Mouse (Mus musculus) forebrain, postnatal 0 days (tissue): ENCODE data around the gene Agbl4. TPM values are rescaled to one million over a fixed set of nuclear protein-coding genes. Genes with fewer than 3 reads are reported as not detected.
A peak's percentile ranks its signal among the peaks of the same experiment; 100 is the strongest.
"Not testable (repeated sequence)": the region's sequence is repeated elsewhere in the genome, so short reads cannot be mapped to it uniquely, and the experiment has no call there.

Source experiments
- ATAC-seq: fragments of 200-750 bp; cut with Nextera tagmentation; 2 replicates; pipeline ENCODE4 v1.8.0; 2017; ENCODE audit warnings: mild to moderate bottlenecking, moderate library complexity
- DNase-seq: peaks from one replicate; pipeline ENCODE4 v3.0.0-alpha.2; 2015
- H3K27ac ChIP-seq: fragments of 300-500 bp; sonication (generic); 2 replicates; pipeline ENCODE4 v1.5.1; 2014; ENCODE audit warnings: low read depth, mild to moderate bottlenecking, antibody characterized with exemption, low read length, moderate library complexity, mixed read lengths
- H3K27me3 ChIP-seq: fragments of 300-500 bp; sonication (generic); 2 replicates; pipeline ENCODE4 v1.6.1; 2014; ENCODE audit warnings: mild to moderate bottlenecking, low read length, mixed read lengths; ENCODE audit not compliant: insufficient read depth
- H3K36me3 ChIP-seq: fragments of 300-500 bp; sonication (generic); 2 replicates; pipeline ENCODE4 v1.6.1; 2014; ENCODE audit warnings: mild to moderate bottlenecking, moderate library complexity; ENCODE audit not compliant: insufficient read depth
- H3K4me1 ChIP-seq: fragments of 300-500 bp; sonication (generic); 2 replicates; pipeline ENCODE4 v1.6.1; 2014; ENCODE audit warnings: antibody characterized with exemption; ENCODE audit not compliant: insufficient read depth
- H3K4me2 ChIP-seq: fragments of 300-500 bp; sonication (generic); 2 replicates; pipeline ENCODE4 v1.6.1; 2014; ENCODE audit warnings: low read depth, mild to moderate bottlenecking, moderate library complexity
- H3K4me3 ChIP-seq: fragments of 300-500 bp; sonication (generic); 2 replicates; pipeline ENCODE4 v1.5.1; 2014; ENCODE audit warnings: low read depth, low read length, mixed read lengths
- H3K9ac ChIP-seq: fragments of 300-500 bp; sonication (generic); 2 replicates; pipeline ENCODE4 v1.6.1; 2014; ENCODE audit warnings: mild to moderate bottlenecking
- H3K9me3 ChIP-seq: fragments of 300-500 bp; sonication (generic); 2 replicates; pipeline ENCODE4 v1.6.1; 2016; ENCODE audit warnings: low read length
- CTCF ChIP-seq: sonication (generic); IDR thresholded peaks from 2 replicates; pipeline ENCODE4 v1.5.1; 2016; ENCODE audit warnings: antibody characterized with exemption, control low read depth, low read depth
- WGBS: fragments of 180-500 bp; shearing (Covaris S2); extraction: QIAGEN DNeasy Blood & Tissue Kit; methylation state at CpG from one replicate; pipeline ENCODE4 v1.1.7; 2014; 5-methylcytosine and 5-hydroxymethylcytosine counted together
- polyA plus RNA-seq: library from polyadenylated mRNA; unstranded; fragments of >200 nt; fragmentation: Nextera tagmentation; extraction: Ambion mirVana; gene quantifications from 2 replicates; pipeline ENCODE4 v1.2.1, GENCODE M21; 2015
- total RNA-seq: library from RNA; depleted of rRNA; stranded (reverse); fragments of >200 nt; gene quantifications from 2 replicates; pipeline ENCODE4 v1.2.3, GENCODE M21; 2014

Agbl4 gene
- total and polyA plus RNA-seq, 2 experiments from 2014 or later, result 3.3 to 6.2 TPM

DNA sequence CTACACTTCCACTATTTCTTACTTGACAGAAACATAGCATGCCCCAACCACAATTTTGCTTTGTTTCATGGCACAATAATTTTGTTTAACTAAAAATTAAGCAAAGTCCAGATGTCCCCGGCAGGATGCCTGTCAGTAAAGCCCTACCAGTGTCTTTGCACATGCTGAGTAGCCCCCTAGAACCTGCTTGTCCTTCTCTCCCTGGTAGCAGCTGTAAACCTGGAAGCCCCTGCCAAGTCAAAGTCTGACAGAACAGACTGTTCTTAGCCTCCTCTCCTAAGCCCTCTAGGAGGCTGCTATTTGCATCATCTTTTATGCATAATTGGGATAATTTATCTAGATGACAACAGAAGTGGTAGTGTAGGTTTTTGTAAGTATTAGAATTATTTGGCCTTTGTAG is 758.4 kb downstream of the Agbl4 start:
- DNase-seq (no peak), ATAC-seq (no peak)
- TF ChIP-seq CTCF, result no peak
- 53% methylated on average over 1 of the region's 1 CpGs for WGBS
- Histone ChIP-seq H3K4me1 (no peaks in the 10 kb centered on the region), H3K27me3 (no peaks in the 10 kb centered on the region), H3K9me3 (no peaks in the 10 kb centered on the region), H3K9ac (no peak overlapping the region), H3K4me3 (no peak overlapping the region), H3K27ac (no peak overlapping the region), H3K36me3 (no peaks in the 10 kb centered on the region), H3K4me2 (no peak overlapping the region)

DNA sequence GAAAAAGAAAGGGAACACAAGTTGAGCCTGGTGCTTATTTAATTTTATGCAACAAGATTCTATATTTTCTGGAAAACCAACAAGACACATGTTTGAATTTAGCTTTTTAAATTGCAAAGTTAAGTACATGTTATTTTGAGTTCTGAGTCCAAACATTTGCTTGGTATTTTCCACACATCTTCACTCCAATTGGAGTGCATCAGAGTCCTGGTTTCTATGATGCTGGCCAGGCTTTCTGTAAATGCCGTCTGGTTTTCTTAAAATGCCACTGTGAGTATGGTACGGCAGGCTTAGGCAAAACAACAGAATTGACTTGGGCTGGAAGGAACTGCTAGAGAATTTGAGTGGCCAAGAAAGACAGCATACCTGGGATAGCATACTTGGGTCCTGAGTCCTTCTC is 784.0 kb downstream of the Agbl4 start:
- Histone ChIP-seq H3K4me2 (no peak overlapping the region), H3K4me3 (no peak overlapping the region), H3K36me3 (no peaks in the 10 kb centered on the region), H3K27me3 (no peaks in the 10 kb centered on the region), H3K9me3 (no peaks in the 10 kb centered on the region), H3K4me1 (no peaks in the 10 kb centered on the region), H3K27ac (no peak overlapping the region), H3K9ac (no peak overlapping the region)
- ATAC-seq (peak; percentile 60), DNase-seq (peak; percentile 27)
- TF ChIP-seq CTCF, result no peak
- WGBS, result 67% methylated on average over 2 of the region's 2 CpGs

DNA sequence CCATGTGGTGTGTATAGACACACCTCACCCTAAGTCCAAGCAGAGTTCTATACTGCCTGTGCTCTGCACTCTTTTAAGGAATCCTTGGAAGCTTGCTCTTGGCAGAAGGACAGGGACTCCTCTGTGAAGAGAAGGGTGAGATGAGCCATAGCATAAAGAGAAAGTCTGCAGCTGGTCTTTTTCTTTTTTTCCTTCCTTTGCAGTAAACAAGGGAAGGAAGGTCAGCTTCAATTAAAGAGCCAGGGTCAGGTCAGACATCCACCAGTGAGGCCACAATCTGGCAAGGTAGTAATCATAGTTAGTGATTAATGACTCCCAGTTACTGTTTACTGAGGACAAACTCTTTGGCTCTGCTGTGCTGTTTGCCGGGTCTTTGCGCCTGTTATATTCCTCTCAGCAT is 802.6 kb downstream of the Agbl4 start:
- H3K27me3 ChIP-seq, result no peaks in the 10 kb centered on the region
- H3K36me3 ChIP-seq, result no peaks in the 10 kb centered on the region
- no peak overlapping the region for H3K4me3 ChIP-seq
- H3K4me1 ChIP-seq, result no peaks in the 10 kb centered on the region
- TF ChIP-seq CTCF, result no peak
- no peak overlapping the region for H3K9ac ChIP-seq
- no peak overlapping the region for H3K27ac ChIP-seq
- DNase-seq (no peak), ATAC-seq (no peak)
- WGBS, result 74% methylated on average over 2 of the region's 2 CpGs
- no peak overlapping the region for H3K4me2 ChIP-seq
- no peaks in the 10 kb centered on the region for H3K9me3 ChIP-seq

DNA sequence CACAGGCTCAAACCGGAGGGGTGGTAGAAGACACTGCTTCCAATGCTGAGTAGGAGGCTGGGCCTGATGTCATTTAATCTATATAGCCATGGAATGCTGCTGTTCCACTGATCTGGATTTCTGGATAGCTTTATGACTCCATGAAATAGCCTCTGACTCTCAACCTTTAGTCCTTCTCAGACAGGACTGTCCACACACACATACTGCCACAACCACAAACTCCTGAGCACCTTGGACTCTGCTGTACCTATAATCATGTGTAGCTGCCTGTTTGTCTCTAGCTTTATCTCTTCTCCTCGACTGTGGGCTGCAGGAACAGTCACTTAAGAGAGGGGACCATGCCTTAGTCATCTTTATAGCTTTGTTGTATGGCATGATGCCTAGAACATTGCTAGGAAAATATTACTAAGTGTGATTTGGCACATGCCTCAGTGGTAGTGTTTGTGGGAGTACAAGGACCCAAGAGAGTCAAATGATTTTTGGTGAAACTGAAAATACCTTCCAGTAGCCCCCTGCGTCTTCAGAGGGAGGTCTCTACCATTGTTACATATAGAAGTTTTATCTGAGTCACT is 817.8 kb downstream of the Agbl4 start:
- no peak for TF ChIP-seq CTCF
- H3K36me3 ChIP-seq, result no peaks in the 10 kb centered on the region
- H3K4me3 ChIP-seq, result no peak overlapping the region
- H3K9me3 ChIP-seq, result no peaks in the 10 kb centered on the region
- ATAC-seq (no peak), DNase-seq (no peak)
- H3K27me3 ChIP-seq, result no peaks in the 10 kb centered on the region
- H3K4me1 ChIP-seq, result no peaks in the 10 kb centered on the region
- H3K27ac ChIP-seq, result no peak overlapping the region
- WGBS, result 70% methylated on average over 3 of the region's 3 CpGs
- H3K4me2 ChIP-seq, result no peak overlapping the region
- H3K9ac ChIP-seq, result no peak overlapping the region

DNA sequence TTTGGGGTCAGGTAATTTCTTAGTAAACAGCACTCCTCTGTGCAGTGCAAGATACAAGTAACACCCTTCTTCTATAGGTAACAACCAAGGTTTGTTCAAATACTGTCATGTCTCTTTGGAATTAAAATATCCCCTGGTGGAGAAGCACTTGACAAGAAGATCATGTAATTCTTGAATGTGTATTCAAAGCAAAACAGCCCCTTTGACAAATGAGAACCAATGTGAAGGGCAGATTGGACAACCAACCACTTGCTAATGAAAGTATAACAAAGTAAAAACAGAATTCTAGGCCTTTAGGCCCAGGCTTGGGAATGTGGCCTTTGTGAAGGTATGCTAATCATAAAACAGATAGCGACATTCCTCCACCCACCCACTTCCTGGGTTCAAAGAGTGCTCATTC is 821.6 kb downstream of the Agbl4 start:
- not testable (repeated sequence) for H3K27ac ChIP-seq, H3K36me3 ChIP-seq, ATAC-seq, H3K9me3 ChIP-seq, H3K9ac ChIP-seq, H3K4me1 ChIP-seq, DNase-seq, H3K4me3 ChIP-seq, H3K4me2 ChIP-seq, H3K27me3 ChIP-seq
- WGBS, result 20% methylated on average over 1 of the region's 1 CpGs

DNA sequence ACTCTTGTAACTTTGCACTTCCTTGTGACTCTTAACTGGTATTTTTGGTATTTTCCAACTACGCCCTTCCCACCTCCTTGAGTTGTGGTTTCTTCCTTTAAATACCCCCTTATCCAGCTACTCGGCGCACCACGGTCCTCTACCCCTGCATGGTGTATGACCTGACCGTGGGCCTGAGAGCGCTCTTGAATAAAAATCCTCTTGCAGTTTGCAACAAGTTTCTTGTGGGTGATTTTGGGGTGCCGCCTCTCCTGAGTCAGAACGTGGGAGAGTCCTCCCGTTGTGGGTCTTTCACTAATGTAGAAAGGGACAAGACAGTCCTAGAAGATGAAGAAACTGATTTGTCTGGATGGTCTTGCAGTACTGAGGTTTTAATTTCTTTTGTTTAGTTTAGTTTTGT is 822.1 kb downstream of the Agbl4 start:
- not testable (repeated sequence) for H3K4me3 ChIP-seq, H3K9me3 ChIP-seq, DNase-seq, H3K4me1 ChIP-seq, H3K9ac ChIP-seq, ATAC-seq, H3K27ac ChIP-seq, H3K36me3 ChIP-seq, H3K4me2 ChIP-seq, H3K27me3 ChIP-seq
- WGBS, result 81% methylated on average over 9 of the region's 9 CpGs

DNA sequence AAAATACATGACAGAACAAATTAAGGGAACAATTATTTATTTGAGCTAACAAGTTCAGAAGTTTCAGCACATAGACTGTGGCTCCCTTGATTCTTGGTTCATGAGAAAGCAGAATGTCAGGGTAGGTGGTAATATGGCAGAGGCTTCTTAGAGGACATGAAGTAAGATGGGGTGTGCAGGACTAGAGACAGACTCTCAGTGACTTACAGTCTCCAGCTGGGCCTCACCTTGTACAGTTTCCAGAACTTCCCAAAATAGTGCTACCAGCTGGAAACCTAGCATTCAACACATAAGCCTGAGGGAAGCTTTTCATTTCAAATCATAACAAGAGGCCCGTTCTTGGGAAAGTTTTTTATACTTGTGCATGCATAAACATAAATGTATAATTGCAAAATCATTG is 836.4 kb downstream of the Agbl4 start:
- H3K27ac ChIP-seq, result no peak overlapping the region
- H3K4me1 ChIP-seq, result no peaks in the 10 kb centered on the region
- no peaks in the 10 kb centered on the region for H3K9me3 ChIP-seq
- no peaks in the 10 kb centered on the region for H3K36me3 ChIP-seq
- 43% methylated on average over 1 of the region's 1 CpGs for WGBS
- no peak for ATAC-seq
- H3K4me2 ChIP-seq, result no peak overlapping the region
- H3K9ac ChIP-seq, result no peak overlapping the region
- no peak for TF ChIP-seq CTCF
- no peak overlapping the region for H3K4me3 ChIP-seq
- H3K27me3 ChIP-seq, result no peaks in the 10 kb centered on the region
- no peak for DNase-seq

DNA sequence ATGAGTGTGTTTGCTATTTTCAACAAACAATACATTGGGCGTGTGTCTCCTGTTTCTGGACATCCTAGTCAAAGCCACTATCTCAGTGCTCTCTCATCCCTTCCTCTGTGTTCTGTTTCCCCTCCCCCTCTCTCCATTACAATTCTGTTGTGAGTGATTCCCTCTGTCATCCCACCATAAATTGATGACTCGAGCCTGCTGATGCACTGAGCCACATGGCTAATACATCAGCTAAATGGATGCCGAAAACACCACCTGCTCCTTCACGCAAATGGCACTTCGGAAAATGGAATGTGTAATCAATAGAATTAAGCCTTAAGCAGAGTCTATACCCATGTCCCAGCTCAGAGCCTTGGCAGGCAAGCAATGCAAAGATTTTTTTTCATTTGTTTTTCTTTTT is 854.5 kb downstream of the Agbl4 start:
- Histone ChIP-seq H3K27ac (no peak overlapping the region), H3K9ac (no peak overlapping the region), H3K4me1 (no peaks in the 10 kb centered on the region), H3K36me3 (no peaks in the 10 kb centered on the region), H3K4me3 (no peak overlapping the region), H3K27me3 (no peaks in the 10 kb centered on the region), H3K9me3 (no peaks in the 10 kb centered on the region), H3K4me2 (no peak overlapping the region)
- ATAC-seq (no peak), DNase-seq (peak; percentile 5)
- no peak for TF ChIP-seq CTCF
- WGBS, result 51% methylated on average over 5 of the region's 5 CpGs
